Mouse (Mus musculus): Measurements from ENCODE around the gene Nhej1. TPM values are rescaled to one million over a fixed set of nuclear protein-coding genes. Genes with fewer than 3 reads are reported as not detected.

The Nhej1 gene
- polyA plus RNA-seq, 1 experiment from 2014 or later: 12.1 TPM

- 59% methylated on average over 4 of the region's 4 CpGs for WGBS
- no peaks in the 10 kb centered on the region for H3K27me3 ChIP-seq (ENCODE audit: control insufficient read depth, insufficient read depth, low read length)
- ATAC-seq (ENCODE audit: insufficient read depth, low FRiP score, low TSS enrichment) (no peak), DNase-seq (ENCODE audit: low spot score) (no peak)
- H3K9ac ChIP-seq (ENCODE audit: low read length): no peak overlapping the region
- no peak overlapping the region for H3K4me2 ChIP-seq (ENCODE audit: low read depth)
- no peaks in the 10 kb centered on the region for H3K36me3 ChIP-seq (ENCODE audit: control insufficient read depth, insufficient read depth, low read length)
- H3K4me3 ChIP-seq (ENCODE audit: low read depth, low read length): no peak overlapping the region
- H3K4me1 ChIP-seq (ENCODE audit: control insufficient read depth, insufficient read depth, low read length): no peaks in the 10 kb centered on the region
- no peaks in the 10 kb centered on the region for H3K9me3 ChIP-seq (ENCODE audit: control insufficient read depth, low read length)
- no peak overlapping the region for H3K27ac ChIP-seq (ENCODE audit: low read depth, low read length)
Observed at GRCm38 (mm10) chr1:74971353-74972050, 153.5 kb downstream of the Nhej1 start.

GRCm38 (mm10) chr1:74967962-74968580, 156.9 kb downstream of the Nhej1 start:
- 73% methylated on average over 8 of the region's 8 CpGs for WGBS
- DNase-seq (ENCODE audit: low spot score) (no peak), ATAC-seq (ENCODE audit: insufficient read depth, low FRiP score, low TSS enrichment) (no peak)
- Histone ChIP-seq H3K4me1 (ENCODE audit: control insufficient read depth, insufficient read depth, low read length) (0 out of 2 replicates have a peak, but pooled peaks cover 4% of the 10 kb centered on the region), H3K27me3 (ENCODE audit: control insufficient read depth, insufficient read depth, low read length) (no peaks in the 10 kb centered on the region), H3K4me2 (ENCODE audit: low read depth) (no peak overlapping the region), H3K4me3 (ENCODE audit: low read depth, low read length) (no peak overlapping the region), H3K9ac (ENCODE audit: low read length) (no peak overlapping the region), H3K9me3 (ENCODE audit: control insufficient read depth, low read length) (no peaks in the 10 kb centered on the region), H3K27ac (ENCODE audit: low read depth, low read length) (no peak overlapping the region), H3K36me3 (ENCODE audit: control insufficient read depth, insufficient read depth, low read length) (no peaks in the 10 kb centered on the region)

DNA sequence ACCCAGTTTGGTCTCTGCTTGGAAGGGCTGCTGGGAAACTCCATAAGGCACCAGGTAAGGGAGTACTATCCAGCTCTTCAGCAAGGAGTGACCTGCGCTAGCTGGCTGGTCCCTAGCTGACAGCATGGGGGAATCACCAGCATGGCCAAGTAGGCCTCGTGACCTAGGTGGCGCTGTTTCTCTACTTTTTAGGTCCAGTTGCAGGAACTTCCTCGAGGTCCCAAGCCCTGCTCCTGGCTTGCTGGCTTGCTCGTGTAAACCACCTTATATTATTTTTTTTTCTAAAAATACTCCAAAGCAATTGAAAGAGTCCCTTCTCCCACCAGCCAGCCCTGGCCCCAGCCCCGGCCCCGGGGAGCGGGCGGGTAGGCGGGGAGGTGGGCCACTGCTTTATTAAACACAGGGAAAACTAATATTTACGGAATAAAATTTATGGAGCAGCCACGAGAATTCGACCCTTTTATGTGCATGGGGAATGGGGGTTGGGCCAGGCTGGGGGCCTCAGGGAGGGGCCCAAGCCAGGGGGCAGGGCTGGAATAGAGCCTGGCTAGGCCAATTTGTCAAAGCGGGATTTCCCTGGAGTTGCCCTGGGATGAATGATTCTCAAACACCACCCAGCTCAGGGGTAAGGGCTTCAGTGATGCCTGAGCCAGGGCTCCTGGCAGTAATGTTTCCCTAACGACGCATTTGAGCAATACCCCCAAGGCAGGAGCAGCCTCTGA, 160.3 kb downstream of the Nhej1 start:
- Histone ChIP-seq H3K4me3 (ENCODE audit: low read depth, low read length) (0 out of 2 replicates have a peak overlapping the region, but pooled peaks have one; percentile 2), H3K9me3 (ENCODE audit: control insufficient read depth, low read length) (no peaks in the 10 kb centered on the region), H3K4me1 (ENCODE audit: control insufficient read depth, insufficient read depth, low read length) (0 out of 2 replicates have a peak, but pooled peaks cover 4% of the 10 kb centered on the region), H3K27ac (ENCODE audit: low read depth, low read length) (no peak overlapping the region), H3K36me3 (ENCODE audit: control insufficient read depth, insufficient read depth, low read length) (no peaks in the 10 kb centered on the region), H3K4me2 (ENCODE audit: low read depth) (peak overlapping the region; percentile 46), H3K27me3 (ENCODE audit: control insufficient read depth, insufficient read depth, low read length) (no peaks in the 10 kb centered on the region), H3K9ac (ENCODE audit: low read length) (peak overlapping the region; percentile 31)
- ATAC-seq (ENCODE audit: insufficient read depth, low FRiP score, low TSS enrichment) (0 out of 2 replicates have a peak, but pooled peaks have one; percentile 23), DNase-seq (ENCODE audit: low spot score) (peak; percentile 86)
- 10% methylated on average over 16 of the region's 16 CpGs for WGBS

DNA sequence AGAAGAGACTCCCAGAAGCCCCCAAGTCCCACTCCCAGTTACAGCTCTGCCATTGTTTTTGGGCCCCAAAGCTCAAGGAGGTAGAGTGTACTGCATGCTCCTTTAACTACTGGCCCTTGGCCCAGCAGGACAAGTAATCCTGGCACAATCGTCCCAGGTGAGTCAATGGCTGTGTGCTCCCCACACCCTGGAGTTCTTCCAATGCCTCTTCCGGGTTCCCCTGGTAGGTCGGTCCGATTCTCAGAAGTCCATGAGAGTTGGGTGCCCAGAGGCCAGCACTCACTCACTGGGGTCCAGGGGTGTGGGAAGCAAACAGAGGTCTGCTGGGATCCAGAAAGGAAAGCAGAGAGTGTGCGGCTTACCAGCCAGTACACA, 162.2 kb downstream of the Nhej1 start:
- H3K36me3 ChIP-seq (ENCODE audit: control insufficient read depth, insufficient read depth, low read length): no peaks in the 10 kb centered on the region
- no peak overlapping the region for H3K27ac ChIP-seq (ENCODE audit: low read depth, low read length)
- no peaks in the 10 kb centered on the region for H3K27me3 ChIP-seq (ENCODE audit: control insufficient read depth, insufficient read depth, low read length)
- no peak for DNase-seq (ENCODE audit: low spot score)
- no peaks in the 10 kb centered on the region for H3K9me3 ChIP-seq (ENCODE audit: control insufficient read depth, low read length)
- H3K4me1 ChIP-seq (ENCODE audit: control insufficient read depth, insufficient read depth, low read length): 0 out of 2 replicates have a peak, but pooled peaks cover 4% of the 10 kb centered on the region
- 88% methylated on average over 5 of the region's 5 CpGs for WGBS
- no peak overlapping the region for H3K4me3 ChIP-seq (ENCODE audit: low read depth, low read length)
- H3K9ac ChIP-seq (ENCODE audit: low read length): no peak overlapping the region
- ATAC-seq (ENCODE audit: insufficient read depth, low FRiP score, low TSS enrichment): no peak
- no peak overlapping the region for H3K4me2 ChIP-seq (ENCODE audit: low read depth)

DNA sequence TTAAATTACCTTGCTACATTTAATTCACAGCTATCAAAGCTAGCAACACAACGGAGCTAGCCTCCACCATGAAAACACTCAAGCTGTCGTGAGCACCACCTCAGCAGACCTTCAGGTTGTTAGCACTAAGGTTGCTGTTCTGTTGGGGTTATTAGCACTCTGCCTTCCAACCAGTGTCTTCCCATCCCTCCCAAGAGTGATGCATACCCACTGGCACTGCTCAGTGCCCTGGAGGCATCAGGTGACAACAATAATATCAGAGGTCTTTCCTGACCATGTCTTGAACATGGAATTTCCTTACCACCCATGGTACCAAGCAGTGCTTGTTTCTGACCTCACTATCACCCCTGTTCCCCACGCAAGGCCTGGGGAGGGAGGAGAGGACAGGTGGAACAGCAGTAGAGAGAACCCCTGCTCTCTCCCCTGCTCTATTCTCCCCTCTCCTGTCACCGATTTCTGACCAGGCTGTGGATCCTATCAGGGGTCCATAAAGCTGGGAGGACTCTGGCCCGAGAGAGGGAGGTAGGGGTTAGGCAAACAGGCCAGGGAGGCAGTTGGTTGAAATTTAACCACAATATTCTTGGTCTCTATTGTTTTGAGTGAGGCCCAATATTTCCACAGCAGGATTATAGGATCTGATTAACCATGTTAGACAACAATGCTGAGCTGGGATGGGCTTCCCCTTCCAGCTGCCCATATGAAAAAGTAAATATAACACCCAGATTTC, 162.7 kb downstream of the Nhej1 start:
- H3K4me3 ChIP-seq (ENCODE audit: low read depth, low read length): no peak overlapping the region
- H3K36me3 ChIP-seq (ENCODE audit: control insufficient read depth, insufficient read depth, low read length): no peaks in the 10 kb centered on the region
- DNase-seq (ENCODE audit: low spot score): no peak
- no peaks in the 10 kb centered on the region for H3K27me3 ChIP-seq (ENCODE audit: control insufficient read depth, insufficient read depth, low read length)
- H3K9me3 ChIP-seq (ENCODE audit: control insufficient read depth, low read length): no peaks in the 10 kb centered on the region
- H3K4me1 ChIP-seq (ENCODE audit: control insufficient read depth, insufficient read depth, low read length): 0 out of 2 replicates have a peak, but pooled peaks cover 4% of the 10 kb centered on the region
- H3K4me2 ChIP-seq (ENCODE audit: low read depth): no peak overlapping the region
- no peak for ATAC-seq (ENCODE audit: insufficient read depth, low FRiP score, low TSS enrichment)
- H3K9ac ChIP-seq (ENCODE audit: low read length): no peak overlapping the region
- 68% methylated on average over 5 of the region's 5 CpGs for WGBS
- no peak overlapping the region for H3K27ac ChIP-seq (ENCODE audit: low read depth, low read length)

GRCm38 (mm10) chr1:74961722-74962121, 163.3 kb downstream of the Nhej1 start:
- 90% methylated on average over 7 of the region's 7 CpGs for WGBS
- no peak for ATAC-seq (ENCODE audit: insufficient read depth, low FRiP score, low TSS enrichment)
- Histone ChIP-seq H3K4me3 (ENCODE audit: low read depth, low read length) (no peak overlapping the region), H3K9me3 (ENCODE audit: control insufficient read depth, low read length) (no peaks in the 10 kb centered on the region), H3K4me2 (ENCODE audit: low read depth) (no peak overlapping the region), H3K27me3 (ENCODE audit: control insufficient read depth, insufficient read depth, low read length) (no peaks in the 10 kb centered on the region), H3K4me1 (ENCODE audit: control insufficient read depth, insufficient read depth, low read length) (0 out of 2 replicates have a peak, but pooled peaks cover 4% of the 10 kb centered on the region), H3K36me3 (ENCODE audit: control insufficient read depth, insufficient read depth, low read length) (no peaks in the 10 kb centered on the region), H3K9ac (ENCODE audit: low read length) (no peak overlapping the region), H3K27ac (ENCODE audit: low read depth, low read length) (no peak overlapping the region)
- no peak for DNase-seq (ENCODE audit: low spot score)

DNA sequence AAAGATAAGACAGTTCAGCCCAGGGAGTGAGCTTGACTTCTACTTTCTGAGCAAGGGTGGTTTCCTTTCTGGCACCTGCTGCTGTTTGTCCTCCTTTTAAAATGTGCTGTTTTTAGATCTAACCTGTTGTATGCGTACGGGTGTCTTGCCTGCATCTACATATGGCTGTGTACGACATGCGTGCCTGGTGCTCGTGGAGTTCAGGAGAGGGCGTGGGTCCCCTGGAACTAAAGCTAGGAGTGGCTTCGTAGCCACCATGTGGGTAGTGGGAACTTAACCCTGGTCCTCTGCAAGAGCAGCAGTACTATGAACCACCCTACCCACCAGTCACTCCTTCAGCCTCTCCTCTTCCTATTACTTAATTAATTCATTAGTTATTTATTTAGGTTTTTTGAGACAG, 164.9 kb downstream of the Nhej1 start:
- Histone ChIP-seq H3K4me1 (ENCODE audit: control insufficient read depth, insufficient read depth, low read length) (0 out of 2 replicates have a peak, but pooled peaks cover 4% of the 10 kb centered on the region), H3K36me3 (ENCODE audit: control insufficient read depth, insufficient read depth, low read length) (no peaks in the 10 kb centered on the region), H3K4me2 (ENCODE audit: low read depth) (no peak overlapping the region), H3K9ac (ENCODE audit: low read length) (no peak overlapping the region), H3K27me3 (ENCODE audit: control insufficient read depth, insufficient read depth, low read length) (peaks cover under 1% of the 10 kb centered on the region), H3K4me3 (ENCODE audit: low read depth, low read length) (no peak overlapping the region), H3K27ac (ENCODE audit: low read depth, low read length) (no peak overlapping the region), H3K9me3 (ENCODE audit: control insufficient read depth, low read length) (no peaks in the 10 kb centered on the region)
- WGBS: 90% methylated on average over 7 of the region's 7 CpGs
- no peak for DNase-seq (ENCODE audit: low spot score)
- no peak for ATAC-seq (ENCODE audit: insufficient read depth, low FRiP score, low TSS enrichment)

DNA sequence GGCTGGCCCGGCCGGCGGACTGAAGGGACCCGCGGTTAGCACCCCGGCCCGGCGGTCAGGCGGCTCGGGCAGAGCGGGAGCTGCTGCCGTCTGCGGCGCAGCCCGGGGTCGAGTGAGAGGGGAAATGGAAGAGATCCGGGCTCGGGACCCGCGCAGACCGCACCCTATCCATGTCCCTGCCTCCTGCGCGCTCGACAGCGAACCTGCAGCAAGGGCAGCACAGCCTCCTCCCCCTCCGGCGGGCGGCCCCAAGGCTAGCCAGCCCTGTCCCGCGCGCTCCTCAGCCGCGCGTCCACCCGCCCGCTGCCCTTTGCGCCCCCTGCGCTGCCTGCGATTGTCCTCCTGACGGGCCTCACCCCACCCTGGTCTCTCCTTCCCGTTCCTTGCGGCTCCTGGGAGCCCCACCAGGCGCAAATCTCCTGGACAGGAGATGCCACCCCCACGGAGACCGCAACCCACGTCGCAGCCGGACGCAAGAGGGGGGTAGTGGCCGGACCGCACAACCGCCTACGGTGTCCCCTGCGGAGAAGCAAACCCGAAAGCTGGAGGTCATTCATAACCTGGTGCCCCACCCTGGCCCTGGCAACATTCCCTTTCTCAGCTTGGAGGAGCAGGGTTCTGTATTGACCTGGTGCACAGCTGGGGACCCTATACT, 173.3 kb downstream of the Nhej1 start, which contains the start of gene Ihh:
Gene Ihh (minus strand): TSS at position 117 of the 655 bp plus-strand sequence.
- WGBS: 1% methylated on average over 48 of the region's 55 CpGs
- DNase-seq (ENCODE audit: low spot score) (peak; percentile 35), ATAC-seq (ENCODE audit: insufficient read depth, low FRiP score, low TSS enrichment) (no peak)
- Histone ChIP-seq H3K4me1 (ENCODE audit: control insufficient read depth, insufficient read depth, low read length) (peaks cover 10% of the 10 kb centered on the region; the same call in 1 of the 2 replicates), H3K4me3 (ENCODE audit: low read depth, low read length) (peak within 1 kb of the TSS; percentile 31), H3K9ac (ENCODE audit: low read length) (no peak within 1 kb of the TSS), H3K27ac (ENCODE audit: low read depth, low read length) (no peak within 1 kb of the TSS), H3K4me2 (ENCODE audit: low read depth) (peak within 1 kb of the TSS; percentile 51), H3K9me3 (ENCODE audit: control insufficient read depth, low read length) (no peaks in the 10 kb centered on the region), H3K27me3 (ENCODE audit: control insufficient read depth, insufficient read depth, low read length) (peaks cover 77% of the 10 kb centered on the region), H3K36me3 (ENCODE audit: control insufficient read depth, insufficient read depth, low read length) (no peaks in the 10 kb centered on the region)

Data from neural tube, embryonic 11.5 days (tissue).